Mouse (Mus musculus): Measurements from ENCODE around the gene Emd. TPM values are rescaled to one million over a fixed set of nuclear protein-coding genes. Genes with fewer than 3 reads are reported as not detected.

Emd gene
- polyA plus RNA-seq, 1 experiment from 2014 or later = 23.1 TPM

GRCm38 (mm10) chrX:74281041-74281731, 26.7 kb downstream of the Emd start:
- peak overlapping the region; percentile 72 for H3K4me2 ChIP-seq
- peak overlapping the region; percentile 57 for H3K4me3 ChIP-seq
- H3K9me3 ChIP-seq (replicated peaks) = no peaks in the 10 kb centered on the region
- H3K4me1 ChIP-seq = peaks cover 17% of the 10 kb centered on the region
- H3K9ac ChIP-seq = peak overlapping the region; percentile 82
- H3K36me3 ChIP-seq (ENCODE audit: poor library complexity, severe bottlenecking) = no peaks in the 10 kb centered on the region
- 17% methylated on average over 14 of the region's 14 CpGs for WGBS
- H3K27me3 ChIP-seq = no peaks in the 10 kb centered on the region
- no peak for ATAC-seq
- no peak overlapping the region for H3K27ac ChIP-seq

GRCm38 (mm10) chrX:74281732-74282394, 27.4 kb downstream of the Emd start, which contains the start of the genes Taz and Dnase1l1:
Gene Taz, plus strand, starts transcription at chrX:74281912.
Gene Dnase1l1, minus strand, starts transcription at chrX:74282337.
- H3K4me1 ChIP-seq = peaks cover 17% of the 10 kb centered on the region
- no peaks in the 10 kb centered on the region for H3K9me3 ChIP-seq (replicated peaks)
- H3K27ac ChIP-seq = peak within 1 kb of the TSS; percentile 78
- 13% methylated on average over 16 of the region's 16 CpGs for WGBS
- peak; percentile 63 for ATAC-seq
- no peaks in the 10 kb centered on the region for H3K27me3 ChIP-seq
- H3K9ac ChIP-seq = peak within 1 kb of the TSS; percentile 82
- peak within 1 kb of the TSS; percentile 57 for H3K4me3 ChIP-seq
- peak within 1 kb of the TSS; percentile 72 for H3K4me2 ChIP-seq
- no peaks in the 10 kb centered on the region for H3K36me3 ChIP-seq (ENCODE audit: poor library complexity, severe bottlenecking)

GRCm38 (mm10) chrX:74282395-74283091, 28.1 kb downstream of the Emd start:
- peak overlapping the region; percentile 78 for H3K27ac ChIP-seq

GRCm38 (mm10) chrX:74283092-74283437, 28.6 kb downstream of the Emd start:
- peak; percentile 20 for ATAC-seq
- Histone ChIP-seq H3K4me2 (peak overlapping the region; percentile 72), H3K27me3 (no peaks in the 10 kb centered on the region), H3K4me1 (peaks cover 17% of the 10 kb centered on the region), H3K4me3 (peak overlapping the region; percentile 57), H3K9ac (peak overlapping the region; percentile 82), H3K27ac (peak overlapping the region; percentile 78), H3K9me3 (replicated peaks) (no peaks in the 10 kb centered on the region), H3K36me3 (ENCODE audit: poor library complexity, severe bottlenecking) (peaks cover 2% of the 10 kb centered on the region; the same call in 1 of the 2 replicates)
- WGBS = 33% methylated on average over 5 of the region's 5 CpGs

More at GRCm38 (mm10) chrX:74282395-74283091, 28.1 kb downstream of the Emd start:
- peaks cover 17% of the 10 kb centered on the region for H3K4me1 ChIP-seq
- peak overlapping the region; percentile 57 for H3K4me3 ChIP-seq
- H3K9ac ChIP-seq = peak overlapping the region; percentile 82
- H3K4me2 ChIP-seq = peak overlapping the region; percentile 72
- WGBS = 19% methylated on average over 39 of the region's 39 CpGs
- H3K9me3 ChIP-seq (replicated peaks) = no peaks in the 10 kb centered on the region
- no peaks in the 10 kb centered on the region for H3K36me3 ChIP-seq (ENCODE audit: poor library complexity, severe bottlenecking)
- H3K27me3 ChIP-seq = no peaks in the 10 kb centered on the region
- ATAC-seq = peak; percentile 89

GRCm38 (mm10) chrX:74293431-74293830, 38.9 kb downstream of the Emd start:
- Histone ChIP-seq H3K27me3 (no peaks in the 10 kb centered on the region), H3K4me3 (no peak overlapping the region), H3K9ac (no peak overlapping the region), H3K4me1 (peaks cover 8% of the 10 kb centered on the region; the same call in 1 of the 2 replicates), H3K9me3 (replicated peaks) (no peaks in the 10 kb centered on the region), H3K36me3 (ENCODE audit: poor library complexity, severe bottlenecking) (peaks cover 11% of the 10 kb centered on the region; the same call in 1 of the 2 replicates), H3K4me2 (no peak overlapping the region), H3K27ac (no peak overlapping the region)
- WGBS = 86% methylated on average over 4 of the region's 4 CpGs
- no peak for ATAC-seq

- Histone ChIP-seq H3K36me3 (ENCODE audit: poor library complexity, severe bottlenecking) (peaks cover 22% of the 10 kb centered on the region), H3K4me3 (peak within 1 kb of the TSS; percentile 65), H3K9me3 (replicated peaks) (no peaks in the 10 kb centered on the region), H3K4me1 (peaks cover 8% of the 10 kb centered on the region; the same call in 1 of the 2 replicates), H3K27me3 (no peaks in the 10 kb centered on the region), H3K27ac (peak within 1 kb of the TSS; percentile 54), H3K4me2 (peak within 1 kb of the TSS; percentile 71), H3K9ac (peak within 1 kb of the TSS; percentile 81)
- WGBS = 16% methylated on average over 36 of the region's 37 CpGs
- ATAC-seq = peak; percentile 99
Measured at GRCm38 (mm10) chrX:74296538-74297448, 42.3 kb downstream of the Emd start, which contains the start of gene Atp6ap1. Gene Atp6ap1, plus strand, starts transcription at chrX:74297097.

- WGBS = 86% methylated on average over 1 of the region's 1 CpGs
- H3K27me3 ChIP-seq = no peaks in the 10 kb centered on the region
- peaks cover 8% of the 10 kb centered on the region; the same call in 1 of the 2 replicates for H3K4me1 ChIP-seq
- ATAC-seq = no peak
- peaks cover 34% of the 10 kb centered on the region for H3K36me3 ChIP-seq (ENCODE audit: poor library complexity, severe bottlenecking)
- no peak overlapping the region for H3K4me2 ChIP-seq
- no peak overlapping the region for H3K9ac ChIP-seq
- H3K27ac ChIP-seq = no peak overlapping the region
- H3K4me3 ChIP-seq = no peak overlapping the region
- no peaks in the 10 kb centered on the region for H3K9me3 ChIP-seq (replicated peaks)
Measured at GRCm38 (mm10) chrX:74298348-74298747, 43.9 kb downstream of the Emd start.

- H3K4me3 ChIP-seq = no peak overlapping the region
- no peaks in the 10 kb centered on the region for H3K27me3 ChIP-seq
- H3K9me3 ChIP-seq (replicated peaks) = no peaks in the 10 kb centered on the region
- H3K4me1 ChIP-seq = peaks cover 14% of the 10 kb centered on the region
- H3K36me3 ChIP-seq (ENCODE audit: poor library complexity, severe bottlenecking) = peaks cover 40% of the 10 kb centered on the region
- no peak for ATAC-seq
- WGBS = 88% methylated on average over 3 of the region's 3 CpGs
- no peak overlapping the region for H3K9ac ChIP-seq
- H3K4me2 ChIP-seq = no peak overlapping the region
- no peak overlapping the region for H3K27ac ChIP-seq
Measured at GRCm38 (mm10) chrX:74299721-74300120, 45.2 kb downstream of the Emd start.

- ATAC-seq = peak; percentile 90
- no peaks in the 10 kb centered on the region for H3K27me3 ChIP-seq
- peak within 1 kb of the TSS; percentile 65 for H3K4me3 ChIP-seq
- H3K9ac ChIP-seq = peak within 1 kb of the TSS; percentile 78
- H3K36me3 ChIP-seq (ENCODE audit: poor library complexity, severe bottlenecking) = peaks cover 70% of the 10 kb centered on the region
- peaks cover 24% of the 10 kb centered on the region for H3K4me1 ChIP-seq
- no peaks in the 10 kb centered on the region for H3K9me3 ChIP-seq (replicated peaks)
- peak within 1 kb of the TSS; percentile 94 for H3K27ac ChIP-seq
- H3K4me2 ChIP-seq = peak within 1 kb of the TSS; percentile 67
- 19% methylated on average over 39 of the region's 41 CpGs for WGBS
Measured at GRCm38 (mm10) chrX:74304867-74305700, 50.6 kb downstream of the Emd start, which contains the start of gene Gdi1. Gene Gdi1, plus strand, starts transcription at chrX:74304998.

Data from forebrain, embryonic 13.5 days (tissue).